In the genomic region with DNA sequence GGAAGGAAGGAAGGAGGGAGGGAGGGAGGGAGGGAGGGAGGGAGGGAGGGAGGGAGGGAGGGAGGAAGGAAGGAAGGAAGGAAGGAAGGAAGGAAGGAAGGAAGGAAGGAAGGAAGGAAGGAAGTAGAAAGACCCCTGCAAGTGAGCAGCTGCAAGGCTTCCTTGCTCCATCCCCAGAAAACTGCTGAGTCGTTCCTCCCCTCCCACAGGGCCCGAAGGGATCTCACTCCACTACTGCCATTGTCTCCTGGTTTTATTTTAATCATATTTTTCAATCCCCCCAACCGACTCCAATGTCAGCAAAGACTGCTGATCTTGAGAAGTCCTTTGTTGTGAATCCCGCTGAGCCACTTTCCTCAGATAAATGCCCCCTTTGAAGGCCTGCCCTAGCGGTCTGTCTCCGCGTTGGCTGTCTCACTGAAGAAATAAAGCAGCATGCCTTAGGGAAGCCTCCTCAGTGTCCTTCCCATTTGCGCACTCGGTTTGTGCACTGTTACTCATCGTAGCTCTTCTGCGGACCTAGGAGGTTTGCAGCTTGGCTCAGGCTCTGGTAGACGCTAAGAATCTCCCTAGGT, we compare ENCODE assay signal across 13 mouse cellular contexts.
A peak's percentile ranks its signal among the peaks of the same experiment; 100 is the strongest.
DNase-seq lines count a peak whose midpoint lies in the region; ATAC-seq and TF ChIP-seq lines count a peak whose summit lies in the region.
"Had no signal": no experiment of that assay in that cellular context is flagged by ENCODE, and none has a peak within 500 bp of the region (broad histone marks: within the 10 kb centered on the region; RNA-seq: fewer than 3 reads in every experiment).

No protein-coding gene starts in this region.

- H3K4me2 ChIP-seq in forebrain, embryonic 14.5 days (ENCODE audit: low read length) = peak overlapping the region; percentile 14; the same call in 1 of the 2 replicates
- peak overlapping the region; percentile 29 for H3K4me2 ChIP-seq in midbrain, embryonic 12.5 days (replicated peaks)
- H3K4me2 ChIP-seq: limb, embryonic 13.5 days had no signal

- H3K4me3 ChIP-seq in ES-E14 (ENCODE audit: insufficient read depth in 1 of 2, low read depth in 1 of 2, low read length in 2 of 2, poor library complexity in 1 of 2, severe bottlenecking in 1 of 2) = no peak overlapping the region
- H3K4me3 ChIP-seq in forebrain, embryonic 14.5 days (ENCODE audit: low read depth, low read length) = no peak overlapping the region
- H3K4me3 ChIP-seq in midbrain, embryonic 12.5 days = no peak overlapping the region
- H3K4me3 ChIP-seq: erythroblast, embryonic 14.5 days; limb, embryonic 13.5 days had no signal

- no peaks in the 10 kb centered on the region for H3K9me3 ChIP-seq in ES-E14 (ENCODE audit: control insufficient read depth, insufficient read depth, low read depth, low read length)
- H3K9me3 ChIP-seq in forebrain, embryonic 14.5 days (replicated peaks; ENCODE audit: control insufficient read depth, low read length) = no peaks in the 10 kb centered on the region
- H3K9me3 ChIP-seq in midbrain, embryonic 12.5 days = no peaks in the 10 kb centered on the region
- H3K9me3 ChIP-seq: limb, embryonic 13.5 days had no signal

- H3K27ac ChIP-seq in ES-E14 (ENCODE audit: insufficient read depth, low read depth, low read length, poor library complexity, severe bottlenecking) = no peak overlapping the region
- H3K27ac ChIP-seq in forebrain, embryonic 14.5 days (ENCODE audit: low read depth, low read length) = no peak overlapping the region
- no peak overlapping the region; the same call in 1 of the 2 replicates for H3K27ac ChIP-seq in midbrain, embryonic 12.5 days (replicated peaks)
- H3K27ac ChIP-seq: limb, embryonic 13.5 days had no signal

- in situ Hi-C loops in ES-E14 (cut with MboI; ENCODE audit: low sequenced_read_pairs in 2 of 2, unreplicated experiment in 2 of 2) = no loop called here

- H3K36me3 ChIP-seq in ES-E14 (ENCODE audit: control insufficient read depth, insufficient read depth, low read length, poor library complexity, severe bottlenecking) = no peaks in the 10 kb centered on the region
- H3K36me3 ChIP-seq in forebrain, embryonic 14.5 days (ENCODE audit: control insufficient read depth, insufficient read depth, low read length) = no peaks in the 10 kb centered on the region
- H3K36me3 ChIP-seq in midbrain, embryonic 12.5 days = no peaks in the 10 kb centered on the region
- H3K36me3 ChIP-seq: limb, embryonic 13.5 days had no signal

- ATAC-seq in forebrain, embryonic 14.5 days = peak; percentile 64
- peak; percentile 73 for ATAC-seq in midbrain, embryonic 12.5 days (ENCODE audit: low FRiP score, low read depth)
- ATAC-seq: activated CD4-positive, CD25-positive, alpha-beta regulatory T cell, adult 4 months had no signal

- H3K9ac ChIP-seq in ES-E14 (ENCODE audit: insufficient read depth, low read depth, low read length, poor library complexity, severe bottlenecking) = no peak overlapping the region
- H3K9ac ChIP-seq in forebrain, embryonic 14.5 days (ENCODE audit: low read length) = no peak overlapping the region
- no peak overlapping the region for H3K9ac ChIP-seq in midbrain, embryonic 12.5 days (replicated peaks)
- H3K9ac ChIP-seq: limb, embryonic 13.5 days had no signal

- H3K4me1 ChIP-seq in ES-E14 (ENCODE audit: control insufficient read depth in 2 of 2, insufficient read depth in 2 of 2, low read length in 2 of 2, poor library complexity in 1 of 2) = no peaks in the 10 kb centered on the region
- H3K4me1 ChIP-seq in forebrain, embryonic 14.5 days (ENCODE audit: control insufficient read depth, insufficient read depth, low read length) = no peaks in the 10 kb centered on the region
- peaks cover 15% of the 10 kb centered on the region; the same call in 1 of the 2 replicates for H3K4me1 ChIP-seq in midbrain, embryonic 12.5 days
- H3K4me1 ChIP-seq: limb, embryonic 13.5 days had no signal

- DNase-seq in ES-E14 (ENCODE audit: low read depth, low spot score) = no peak
- peak; percentile 36 for DNase-seq in brain, adult 2 months (ENCODE audit: low read depth, low spot score)
- peak; percentile 59 for DNase-seq in forebrain, embryonic 14.5 days (ENCODE audit: low spot score)
- DNase-seq in frontal cortex, postnatal 36 days (ENCODE audit: low spot score in 2 of 2) = no peak
- no peak for DNase-seq in adrenal gland, postnatal 10 days
- DNase-seq in cerebellum, postnatal 36 days = no peak
- no peak for DNase-seq in gastrocnemius, adult 18-20 months (ENCODE audit: low spot score)
- DNase-seq: lung, postnatal 14 days; thymus, postnatal 4 days had no signal

- 10% methylated on average over 12 of the region's 12 CpGs for WGBS in forebrain, embryonic 14.5 days
- 7% methylated on average over 12 of the region's 12 CpGs for WGBS in midbrain, embryonic 12.5 days

- no peaks in the 10 kb centered on the region for H3K27me3 ChIP-seq in forebrain, embryonic 14.5 days (replicated peaks; ENCODE audit: control insufficient read depth, insufficient read depth, low read length)
- peaks cover 15% of the 10 kb centered on the region for H3K27me3 ChIP-seq in midbrain, embryonic 12.5 days
- H3K27me3 ChIP-seq: limb, embryonic 13.5 days had no signal

TF ChIP-seq in ES-E14, 5 proteins besides CTCF, POLR2A, EP300 and RAD21:
- 0 out of 2 replicates have a peak, but pooled peaks have one; percentile 17 for TF ChIP-seq MAFK (IDR thresholded peaks at IDR 0.05; ENCODE audit: insufficient read depth, low read depth, low read length)
- no peak for TF ChIP-seq ZC3H11A (IDR thresholded peaks at IDR 0.05; ENCODE audit: borderline replicate concordance, low read depth, low read length)

Comparison
In these comparisons a context has a peak if more than half of its experiments do, and no peak if none do; other contexts are left out.
1. DNase-seq: peak in brain, adult 2 months (single experiment) and forebrain, embryonic 14.5 days (single experiment); none in ES-E14 (single experiment), frontal cortex, postnatal 36 days (0 of 2), adrenal gland, postnatal 10 days (single experiment), cerebellum, postnatal 36 days (0 of 2) and gastrocnemius, adult 18-20 months (single experiment).